Mouse (Mus musculus): ENCODE measurements around the gene Ptma.
"Not testable (repeated sequence)": the region's sequence is repeated elsewhere in the genome, so short reads cannot be mapped to it uniquely, and the experiment has no call there.

Gene Ptma

GRCm38 (mm10) chr1:86496340-86496739 lies 30.2 kb upstream of the Ptma start:
- DNase-seq (ENCODE audit: low read depth, low spot score), result no peak

GRCm38 (mm10) chr1:86497361-86497760 lies 29.2 kb upstream of the Ptma start:
- DNase-seq (ENCODE audit: low read depth, low spot score), result no peak

- no peak for DNase-seq (ENCODE audit: low read depth, low spot score)
Observed at GRCm38 (mm10) chr1:86497986-86498385, 28.5 kb upstream of the Ptma start.

GRCm38 (mm10) chr1:86498611-86499010 lies 27.9 kb upstream of the Ptma start:
- DNase-seq (ENCODE audit: low read depth, low spot score), result no peak

GRCm38 (mm10) chr1:86499903-86500302 lies 26.6 kb upstream of the Ptma start:
- peak; percentile 73 for DNase-seq (ENCODE audit: low read depth, low spot score)

GRCm38 (mm10) chr1:86500681-86501080 lies 25.8 kb upstream of the Ptma start:
- DNase-seq (ENCODE audit: low read depth, low spot score), result no peak

GRCm38 (mm10) chr1:86501114-86501532 lies 25.4 kb upstream of the Ptma start:
- DNase-seq (ENCODE audit: low read depth, low spot score), result peak; percentile 70

GRCm38 (mm10) chr1:86501559-86501958 lies 25.0 kb upstream of the Ptma start:
- DNase-seq (ENCODE audit: low read depth, low spot score), result peak; percentile 100

- no peak for DNase-seq (ENCODE audit: low read depth, low spot score)
Observed at GRCm38 (mm10) chr1:86502221-86503048, 24.1 kb upstream of the Ptma start.

GRCm38 (mm10) chr1:86503165-86503747 lies 23.3 kb upstream of the Ptma start:
- DNase-seq (ENCODE audit: low read depth, low spot score), result no peak

GRCm38 (mm10) chr1:86503906-86504696 lies 22.4 kb upstream of the Ptma start:
- peak; percentile 93 for DNase-seq (ENCODE audit: low read depth, low spot score)

GRCm38 (mm10) chr1:86504697-86505421 lies 21.7 kb upstream of the Ptma start:
- no peak for DNase-seq (ENCODE audit: low read depth, low spot score)

- DNase-seq (ENCODE audit: low read depth, low spot score), result peak; percentile 61
Observed at GRCm38 (mm10) chr1:86505461-86505860, 21.1 kb upstream of the Ptma start.

GRCm38 (mm10) chr1:86506420-86506819 lies 20.1 kb upstream of the Ptma start:
- DNase-seq (ENCODE audit: low read depth, low spot score), result no peak

- DNase-seq (ENCODE audit: low read depth, low spot score), result no peak
Observed at GRCm38 (mm10) chr1:86507866-86508265, 18.7 kb upstream of the Ptma start.

- peak; percentile 91 for DNase-seq (ENCODE audit: low read depth, low spot score)
Observed at GRCm38 (mm10) chr1:86509410-86509809, 17.1 kb upstream of the Ptma start.

GRCm38 (mm10) chr1:86510266-86510665 lies 16.3 kb upstream of the Ptma start:
- no peak for DNase-seq (ENCODE audit: low read depth, low spot score)

- no peak for DNase-seq (ENCODE audit: low read depth, low spot score)
Observed at GRCm38 (mm10) chr1:86510676-86511441, 15.7 kb upstream of the Ptma start.

- peak; percentile 70 for DNase-seq (ENCODE audit: low read depth, low spot score)
Observed at GRCm38 (mm10) chr1:86512154-86512720, 14.3 kb upstream of the Ptma start.

- not testable (repeated sequence) for DNase-seq (ENCODE audit: low read depth, low spot score)
Observed at GRCm38 (mm10) chr1:86513031-86513430, 13.5 kb upstream of the Ptma start.
